Comparison of ENCODE assay signal across 8 mouse cellular contexts in genomic region chr8:90907848-90908551, GRCm38 (mm10).
DNase-seq lines count a peak whose midpoint lies in the region; ATAC-seq lines count a peak whose summit lies in the region.

No protein-coding gene starts in this region.

- H3K36me3 ChIP-seq in megakaryocyte, embryonic 14.5 days (replicated peaks; ENCODE audit: low read length) = no peaks in the 10 kb centered on the region

- no peaks in the 10 kb centered on the region for H3K27me3 ChIP-seq in megakaryocyte, embryonic 14.5 days (replicated peaks)

- ATAC-seq in inflammation-experienced regulatory T-cells, adult 6 months = peak; percentile 86

- H3K4me3 ChIP-seq in megakaryocyte, embryonic 14.5 days (replicated peaks) = peak overlapping the region; percentile 96

- H3K4me1 ChIP-seq in megakaryocyte, embryonic 14.5 days = peaks cover 14% of the 10 kb centered on the region

- no peaks in the 10 kb centered on the region for H3K9me3 ChIP-seq in megakaryocyte, embryonic 14.5 days

- DNase-seq in adrenal gland, adult (ENCODE audit: inconsistent age in 2 of 2, low spot score in 1 of 2) = peak; percentile 99
- DNase-seq in embryo, embryonic 10 days (ENCODE audit: low spot score) = peak; percentile 92
- peak; percentile 95 for DNase-seq in gastrocnemius, postnatal 10 days
- DNase-seq in left cerebral cortex, adult 9 months (ENCODE audit: low spot score in 2 of 2) = peak; percentile 80 to 88
- peak; percentile 80 to 87 for DNase-seq in right cerebral cortex, adult 2 months (ENCODE audit: low spot score in 2 of 2)
- DNase-seq in urinary bladder, postnatal 10 days (ENCODE audit: low spot score) = peak; percentile 91

Comparison
In these comparisons a context has a peak if more than half of its experiments do, and no peak if none do; other contexts are left out.
1. Peak in every context shown above with its lines: DNase-seq, ATAC-seq and H3K4me3 ChIP-seq.